Mouse (Mus musculus): ENCODE measurements around the gene Mta1.

DNA sequence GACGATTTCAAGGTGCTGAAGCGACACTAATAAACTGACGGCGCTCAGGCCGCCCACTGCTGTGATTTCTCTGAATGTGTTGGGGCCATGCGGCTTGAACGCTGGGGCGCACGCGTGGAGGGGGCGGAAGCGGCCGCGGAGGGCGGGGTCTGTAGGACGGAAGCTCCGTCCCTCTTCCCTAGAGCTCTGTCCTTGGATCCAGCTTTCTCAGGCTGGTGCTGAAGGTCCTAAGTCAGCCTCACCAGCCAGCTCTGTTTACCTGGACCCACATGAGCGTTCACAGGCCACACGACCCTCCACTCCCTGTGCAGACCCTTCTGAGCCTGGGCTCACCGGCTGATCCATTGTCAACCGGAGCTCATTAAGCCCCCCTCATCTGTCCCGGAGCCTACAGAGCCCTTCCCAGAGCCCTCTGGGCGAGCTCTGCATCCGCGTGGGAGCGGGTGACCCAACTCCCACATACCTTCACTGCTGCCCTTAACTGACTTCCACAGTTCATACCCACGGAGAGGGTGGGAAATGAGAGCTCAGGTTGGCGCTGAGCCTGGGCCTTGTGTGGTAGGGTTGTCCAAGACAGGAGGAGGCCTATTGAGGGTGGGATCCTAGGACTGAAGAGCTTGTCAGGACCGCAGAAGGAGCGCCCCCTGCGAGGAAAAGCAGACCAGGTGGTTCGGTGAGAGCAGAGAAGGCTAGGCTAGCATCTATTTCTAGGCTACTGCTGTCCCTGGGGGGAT, 23.6 kb upstream of the Mta1 start, which contains the start of gene Tex22:
- no peak for TF ChIP-seq POU5F1 (IDR thresholded peaks at IDR 0.05; ENCODE audit: borderline replicate concordance, low read length)
- TF ChIP-seq CTCF (conservative IDR thresholded peaks at IDR 0.05; ENCODE audit: low read length): no peak
- no peak for TF ChIP-seq NANOG (IDR thresholded peaks at IDR 0.05; ENCODE audit: borderline replicate concordance, low read length)
